Mouse (Mus musculus): Measurements from ENCODE around the gene Tor1aip2. TPM values are rescaled to one million over a fixed set of nuclear protein-coding genes. Genes with fewer than 3 reads are reported as not detected.

Gene Tor1aip2
- polyA plus RNA-seq, 1 experiment = not detected

DNA sequence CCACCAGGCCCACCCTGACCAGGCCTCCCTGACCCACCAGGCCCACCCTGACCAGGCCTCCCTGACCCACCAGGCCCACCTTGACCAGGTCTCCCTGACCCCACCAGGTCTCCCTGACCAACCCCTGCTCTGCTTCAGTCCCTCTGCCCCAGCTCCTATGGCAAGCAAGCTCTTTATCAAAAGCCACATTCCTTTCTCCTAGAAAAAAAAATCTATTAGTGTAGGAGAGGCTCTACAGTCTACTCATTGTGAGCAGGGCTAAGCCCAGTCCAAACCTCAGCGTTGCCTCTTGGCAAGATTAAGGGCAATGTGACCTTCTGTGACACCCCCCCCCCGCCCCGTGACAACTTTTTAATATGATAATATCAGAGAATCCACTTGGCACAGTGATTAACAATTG lies 49.4 kb downstream of the Tor1aip2 start:
- 75% methylated on average over 3 of the region's 3 CpGs for whole genome bisulfite sequencing
- H3K4me3 ChIP-seq (ENCODE audit: insufficient read depth, low read depth, low read length) = no peak overlapping the region
- no peaks in the 10 kb centered on the region for H3K4me1 ChIP-seq (ENCODE audit: control insufficient read depth, insufficient read depth, low read length)
- no peak for TF ChIP-seq POLR2A (IDR thresholded peaks at IDR 0.05; ENCODE audit: insufficient read depth, low read depth, low read length)
- TF ChIP-seq CTCF (IDR thresholded peaks at IDR 0.05; ENCODE audit: insufficient read depth, low read depth, low read length) = no peak
- no peak overlapping the region for H3K27ac ChIP-seq (ENCODE audit: insufficient read depth, low read depth, low read length)

- 55% methylated on average over 5 of the region's 5 CpGs for WGBS
- Histone ChIP-seq H3K4me3 (ENCODE audit: insufficient read depth, low read depth, low read length) (no peak overlapping the region), H3K4me1 (ENCODE audit: control insufficient read depth, insufficient read depth, low read length) (no peaks in the 10 kb centered on the region), H3K27ac (ENCODE audit: insufficient read depth, low read depth, low read length) (no peak overlapping the region)
- TF ChIP-seq POLR2A (IDR thresholded peaks at IDR 0.05; ENCODE audit: insufficient read depth, low read depth, low read length) = no peak
- TF ChIP-seq CTCF (IDR thresholded peaks at IDR 0.05; ENCODE audit: insufficient read depth, low read depth, low read length) = no peak
Measured at GRCm38 (mm10) chr1:156085770-156086169, 50.6 kb downstream of the Tor1aip2 start.

GRCm38 (mm10) chr1:156087586-156087985 lies 52.4 kb downstream of the Tor1aip2 start:
- Histone ChIP-seq H3K4me1 (ENCODE audit: control insufficient read depth, insufficient read depth, low read length) (no peaks in the 10 kb centered on the region), H3K27ac (ENCODE audit: insufficient read depth, low read depth, low read length) (no peak overlapping the region), H3K4me3 (ENCODE audit: insufficient read depth, low read depth, low read length) (no peak overlapping the region)
- no peak for TF ChIP-seq CTCF (IDR thresholded peaks at IDR 0.05; ENCODE audit: insufficient read depth, low read depth, low read length)
- TF ChIP-seq POLR2A (IDR thresholded peaks at IDR 0.05; ENCODE audit: insufficient read depth, low read depth, low read length) = no peak
- WGBS = 92% methylated on average over 5 of the region's 5 CpGs

GRCm38 (mm10) chr1:156089561-156089960 lies 54.4 kb downstream of the Tor1aip2 start:
- Histone ChIP-seq H3K4me1 (ENCODE audit: control insufficient read depth, insufficient read depth, low read length) (no peaks in the 10 kb centered on the region), H3K27ac (ENCODE audit: insufficient read depth, low read depth, low read length) (no peak overlapping the region), H3K4me3 (ENCODE audit: insufficient read depth, low read depth, low read length) (no peak overlapping the region)
- TF ChIP-seq CTCF (IDR thresholded peaks at IDR 0.05; ENCODE audit: insufficient read depth, low read depth, low read length) (no peak), POLR2A (IDR thresholded peaks at IDR 0.05; ENCODE audit: insufficient read depth, low read depth, low read length) (no peak)
- 88% methylated on average over 8 of the region's 8 CpGs for WGBS

DNA sequence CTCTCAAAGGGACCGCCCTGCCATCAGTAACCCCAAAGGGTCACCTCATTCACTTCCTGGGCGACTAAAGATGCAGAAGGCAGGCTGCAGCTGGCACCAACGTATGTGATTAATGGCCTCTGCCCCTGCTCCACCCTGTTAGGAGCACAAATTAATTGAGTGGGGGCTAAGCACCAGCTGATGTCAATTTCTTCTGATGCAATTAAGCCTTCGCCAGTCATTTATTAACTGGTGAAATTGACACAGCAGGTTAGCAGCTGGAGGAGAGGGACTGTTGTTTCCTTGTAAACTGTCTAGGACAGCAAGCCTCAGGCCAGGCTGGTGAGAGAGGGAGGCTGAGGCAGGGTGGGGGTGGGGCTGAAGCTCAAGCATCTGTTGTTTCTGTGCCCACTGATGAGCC lies 54.8 kb downstream of the Tor1aip2 start:
- 76% methylated on average over 4 of the region's 4 CpGs for WGBS
- no peak overlapping the region for H3K27ac ChIP-seq (ENCODE audit: insufficient read depth, low read depth, low read length)
- TF ChIP-seq POLR2A (IDR thresholded peaks at IDR 0.05; ENCODE audit: insufficient read depth, low read depth, low read length) (no peak), CTCF (IDR thresholded peaks at IDR 0.05; ENCODE audit: insufficient read depth, low read depth, low read length) (no peak)

DNA sequence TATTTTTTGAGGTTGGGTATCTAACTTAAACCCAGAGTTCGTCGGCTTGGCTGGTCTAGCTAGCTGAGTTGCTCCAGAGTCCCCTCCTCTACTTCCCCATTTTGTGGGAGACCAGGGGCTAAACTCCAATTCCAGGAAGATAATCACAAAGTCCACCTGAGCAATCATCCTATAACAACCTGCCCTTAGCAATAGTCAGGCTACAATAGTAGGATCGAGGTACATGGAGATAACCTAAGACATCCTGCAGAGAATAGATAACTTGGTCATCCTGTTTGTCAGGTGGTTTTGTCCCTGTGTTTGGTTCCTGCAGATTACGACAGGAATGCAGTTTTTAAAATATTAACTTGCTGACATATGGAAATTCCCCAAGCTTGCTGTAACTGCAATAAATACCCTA lies 56.6 kb downstream of the Tor1aip2 start:
- TF ChIP-seq POLR2A (IDR thresholded peaks at IDR 0.05; ENCODE audit: insufficient read depth, low read depth, low read length) = no peak
- no peak for TF ChIP-seq CTCF (IDR thresholded peaks at IDR 0.05; ENCODE audit: insufficient read depth, low read depth, low read length)
- 90% methylated on average over 4 of the region's 4 CpGs for WGBS
- H3K4me1 ChIP-seq (ENCODE audit: control insufficient read depth, insufficient read depth, low read length) = no peaks in the 10 kb centered on the region
- H3K27ac ChIP-seq (ENCODE audit: insufficient read depth, low read depth, low read length) = no peak overlapping the region
- no peak overlapping the region for H3K4me3 ChIP-seq (ENCODE audit: insufficient read depth, low read depth, low read length)

More for the DNA sequence above, 54.8 kb downstream of the Tor1aip2 start:
- Histone ChIP-seq H3K4me1 (ENCODE audit: control insufficient read depth, insufficient read depth, low read length) (no peaks in the 10 kb centered on the region), H3K4me3 (ENCODE audit: insufficient read depth, low read depth, low read length) (no peak overlapping the region)

GRCm38 (mm10) chr1:156103763-156104162 lies 68.6 kb downstream of the Tor1aip2 start:
- Histone ChIP-seq H3K4me1 (ENCODE audit: control insufficient read depth, insufficient read depth, low read length) (0 out of 2 replicates have a peak, but pooled peaks cover 3% of the 10 kb centered on the region), H3K4me3 (ENCODE audit: insufficient read depth, low read depth, low read length) (no peak overlapping the region), H3K27ac (ENCODE audit: insufficient read depth, low read depth, low read length) (no peak overlapping the region)
- WGBS = 96% methylated on average over 2 of the region's 2 CpGs
- TF ChIP-seq POLR2A (IDR thresholded peaks at IDR 0.05; ENCODE audit: insufficient read depth, low read depth, low read length) (no peak), CTCF (IDR thresholded peaks at IDR 0.05; ENCODE audit: insufficient read depth, low read depth, low read length) (no peak)

DNA sequence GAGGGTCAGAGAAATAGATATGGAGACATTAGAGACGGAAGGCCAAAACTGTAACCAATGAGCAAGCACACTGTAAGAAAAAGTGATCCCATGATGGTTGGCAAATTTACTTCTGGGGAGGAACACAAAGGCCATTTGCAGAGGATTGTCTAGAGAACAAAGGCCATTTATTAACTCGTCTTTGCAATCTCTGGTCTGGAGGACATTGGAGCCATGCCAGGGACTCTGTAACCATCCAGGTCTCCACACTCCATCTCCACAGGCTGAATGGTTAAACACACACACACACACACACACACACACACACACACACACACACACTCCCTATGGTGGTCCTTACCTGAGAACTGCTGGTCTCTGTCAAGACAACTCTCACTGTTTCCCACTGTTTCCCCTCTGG lies 70.2 kb downstream of the Tor1aip2 start:
- 0 out of 2 replicates have a peak, but pooled peaks cover 5% of the 10 kb centered on the region for H3K4me1 ChIP-seq (ENCODE audit: control insufficient read depth, insufficient read depth, low read length)
- 84% methylated on average over 2 of the region's 2 CpGs for WGBS
- TF ChIP-seq POLR2A (IDR thresholded peaks at IDR 0.05; ENCODE audit: insufficient read depth, low read depth, low read length) (no peak), CTCF (IDR thresholded peaks at IDR 0.05; ENCODE audit: insufficient read depth, low read depth, low read length) (no peak)
- H3K4me3 ChIP-seq (ENCODE audit: insufficient read depth, low read depth, low read length) = no peak overlapping the region
- H3K27ac ChIP-seq (ENCODE audit: insufficient read depth, low read depth, low read length) = no peak overlapping the region

- TF ChIP-seq POLR2A (IDR thresholded peaks at IDR 0.05; ENCODE audit: insufficient read depth, low read depth, low read length) = no peak
- TF ChIP-seq CTCF (IDR thresholded peaks at IDR 0.05; ENCODE audit: insufficient read depth, low read depth, low read length) = no peak
- WGBS = 96% methylated on average over 2 of the region's 2 CpGs
- Histone ChIP-seq H3K4me1 (ENCODE audit: control insufficient read depth, insufficient read depth, low read length) (peaks cover 5% of the 10 kb centered on the region; the same call in 1 of the 2 replicates), H3K27ac (ENCODE audit: insufficient read depth, low read depth, low read length) (no peak overlapping the region), H3K4me3 (ENCODE audit: insufficient read depth, low read depth, low read length) (no peak overlapping the region)
Measured at GRCm38 (mm10) chr1:156107424-156107823, 72.2 kb downstream of the Tor1aip2 start.

DNA sequence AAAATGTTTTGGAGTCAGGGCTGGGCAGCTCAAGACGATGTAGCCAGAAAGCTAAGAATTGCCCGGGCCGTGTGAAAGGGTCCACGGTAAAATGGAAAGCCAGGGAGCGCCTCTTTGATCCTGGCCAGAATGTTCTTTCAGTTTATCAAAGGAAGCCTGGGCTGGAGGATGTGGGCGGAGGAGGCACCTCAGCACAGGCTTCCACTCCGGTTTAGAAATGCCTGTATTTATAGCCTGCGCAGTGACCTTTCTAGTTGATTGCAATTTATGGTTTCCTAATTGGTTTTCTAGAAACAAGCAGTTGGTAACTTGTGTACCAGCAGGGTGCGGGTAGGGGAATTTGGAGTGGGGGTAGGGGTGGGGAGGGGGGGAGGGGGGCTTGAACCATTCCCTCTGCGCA lies 73.2 kb downstream of the Tor1aip2 start:
- H3K4me3 ChIP-seq (ENCODE audit: insufficient read depth, low read depth, low read length) = no peak overlapping the region
- peaks cover 5% of the 10 kb centered on the region; the same call in 1 of the 2 replicates for H3K4me1 ChIP-seq (ENCODE audit: control insufficient read depth, insufficient read depth, low read length)
- peak overlapping the region; percentile 39; the same call in 1 of the 2 replicates for H3K27ac ChIP-seq (ENCODE audit: insufficient read depth, low read depth, low read length)
- WGBS = 20% methylated on average over 10 of the region's 10 CpGs
- TF ChIP-seq CTCF (IDR thresholded peaks at IDR 0.05; ENCODE audit: insufficient read depth, low read depth, low read length) (no peak), POLR2A (IDR thresholded peaks at IDR 0.05; ENCODE audit: insufficient read depth, low read depth, low read length) (no peak)

Measured in olfactory bulb, adult 2 months (tissue).